Mouse (Mus musculus): ENCODE data around the gene Gm20388. TPM values are rescaled to one million over a fixed set of nuclear protein-coding genes. Genes with fewer than 3 reads are reported as not detected.
A peak's percentile ranks its signal among the peaks of the same experiment; 100 is the strongest.

Gene Gm20388
- total RNA-seq, 2 experiments from 2014 or later = 2.2 to 7.6 TPM

DNA sequence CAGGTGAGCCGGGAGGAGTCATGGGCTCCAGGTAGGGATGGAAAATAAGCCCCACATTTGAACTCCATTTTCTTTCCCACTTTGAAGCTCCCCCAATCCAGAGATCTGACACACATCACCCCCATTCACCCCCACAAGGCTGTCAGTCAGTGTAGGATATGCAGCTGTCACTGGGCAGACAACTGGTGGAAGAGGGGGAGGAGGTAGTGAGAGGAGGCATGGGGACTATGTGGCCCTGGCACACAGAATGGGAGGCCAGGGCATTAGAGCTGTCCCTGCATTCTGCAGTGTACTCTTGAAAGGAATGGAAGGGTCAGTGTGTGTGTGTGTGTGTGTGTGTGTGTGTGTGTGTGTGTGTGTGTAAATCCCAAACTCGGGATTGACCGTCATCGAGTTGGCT lies 3984.6 kb downstream of the Gm20388 start:
- no peak overlapping the region for H3K4me3 ChIP-seq

DNA sequence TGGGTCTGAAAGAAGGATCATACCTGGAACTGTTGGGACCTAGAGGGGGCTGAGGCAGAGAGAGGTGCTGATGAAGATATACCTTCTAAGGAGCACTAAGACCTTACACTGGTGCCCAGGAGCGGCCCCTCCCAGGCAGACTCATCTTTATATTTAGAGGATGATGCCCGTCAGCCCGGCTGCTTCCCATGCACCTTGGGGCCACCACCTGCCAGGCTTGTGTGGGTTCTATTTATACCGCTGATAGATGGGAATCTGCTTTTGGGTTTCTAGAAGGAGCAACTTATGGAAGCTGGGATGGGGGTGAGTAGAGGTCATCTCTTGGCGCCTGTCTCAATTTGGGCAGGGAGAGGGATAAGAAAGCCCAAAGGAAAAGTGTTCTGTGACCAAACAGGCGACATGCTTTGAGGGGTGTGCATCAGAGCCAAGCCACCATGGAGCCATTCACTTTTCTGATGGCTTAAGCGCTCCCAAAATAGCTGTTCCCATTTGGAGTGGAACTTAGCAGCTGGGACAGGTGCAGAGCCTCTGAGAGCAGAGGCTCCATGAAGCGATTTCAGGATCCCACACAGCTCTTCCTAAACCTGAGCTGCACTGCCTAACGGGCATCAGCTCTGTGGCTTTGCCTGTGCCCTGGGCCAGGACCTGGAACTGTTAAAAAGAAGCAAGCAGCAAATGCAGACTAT lies 3985.2 kb downstream of the Gm20388 start:
- H3K27ac ChIP-seq = no peak overlapping the region
- H3K4me3 ChIP-seq = no peak overlapping the region

More for the DNA sequence above, 3984.6 kb downstream of the Gm20388 start:
- no peak for TF ChIP-seq CTCF (conservative IDR thresholded peaks at IDR 0.05)
- no peak overlapping the region for H3K27ac ChIP-seq
- DNase-seq (ENCODE audit: low spot score in 2 of 2) = no peak

DNA sequence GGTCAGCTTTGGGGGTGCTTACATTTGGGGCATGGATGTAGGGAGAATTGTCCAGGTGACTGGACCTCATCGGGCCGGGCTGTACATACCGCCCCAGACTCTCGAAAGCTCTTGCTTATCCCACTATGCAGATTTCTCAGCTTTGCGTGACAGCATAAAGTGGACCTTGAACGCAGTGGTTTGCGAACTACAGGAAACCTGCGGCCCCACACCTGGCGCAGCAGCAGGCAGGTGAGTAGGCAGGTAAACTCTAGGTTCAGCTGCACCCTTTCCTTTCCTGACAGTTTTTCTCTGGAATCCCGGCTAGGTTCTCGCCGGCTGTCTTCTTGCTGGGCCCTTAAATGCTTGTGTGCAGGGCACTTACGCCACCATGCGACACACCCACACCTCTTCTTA lies 3985.7 kb downstream of the Gm20388 start:
- no peak for TF ChIP-seq CTCF (conservative IDR thresholded peaks at IDR 0.05)
- no peak overlapping the region for H3K4me3 ChIP-seq

More for the DNA sequence above, 3985.2 kb downstream of the Gm20388 start:
- TF ChIP-seq CTCF (conservative IDR thresholded peaks at IDR 0.05) = no peak
- no peak for DNase-seq (ENCODE audit: low spot score in 2 of 2)

DNA sequence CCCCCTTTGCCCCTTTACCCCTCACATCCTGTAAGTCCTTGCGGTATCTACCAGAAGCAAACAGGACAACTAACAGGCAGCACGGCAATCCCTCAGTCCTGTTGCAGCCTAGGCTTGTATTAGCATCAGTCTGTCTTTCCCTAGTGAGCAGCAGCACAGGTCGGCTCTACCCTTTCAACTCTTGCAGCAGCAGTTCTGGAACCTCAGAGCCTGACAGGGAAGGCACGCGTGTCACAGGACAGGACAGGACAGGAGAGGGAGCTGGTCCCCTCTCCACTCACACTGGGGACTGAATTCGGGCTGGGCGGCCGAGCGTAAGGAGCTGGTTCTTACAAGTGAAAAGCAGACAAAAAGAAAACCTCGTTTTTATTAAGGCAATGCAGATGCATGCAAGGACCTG lies 3986.1 kb downstream of the Gm20388 start:
- no peak overlapping the region for H3K4me3 ChIP-seq
- TF ChIP-seq CTCF (conservative IDR thresholded peaks at IDR 0.05) = no peak
- no peak for DNase-seq (ENCODE audit: low spot score in 2 of 2)
- no peak overlapping the region for H3K27ac ChIP-seq

More for the DNA sequence above, 3985.7 kb downstream of the Gm20388 start:
- H3K27ac ChIP-seq = no peak overlapping the region
- no peak for DNase-seq (ENCODE audit: low spot score in 2 of 2)

DNA sequence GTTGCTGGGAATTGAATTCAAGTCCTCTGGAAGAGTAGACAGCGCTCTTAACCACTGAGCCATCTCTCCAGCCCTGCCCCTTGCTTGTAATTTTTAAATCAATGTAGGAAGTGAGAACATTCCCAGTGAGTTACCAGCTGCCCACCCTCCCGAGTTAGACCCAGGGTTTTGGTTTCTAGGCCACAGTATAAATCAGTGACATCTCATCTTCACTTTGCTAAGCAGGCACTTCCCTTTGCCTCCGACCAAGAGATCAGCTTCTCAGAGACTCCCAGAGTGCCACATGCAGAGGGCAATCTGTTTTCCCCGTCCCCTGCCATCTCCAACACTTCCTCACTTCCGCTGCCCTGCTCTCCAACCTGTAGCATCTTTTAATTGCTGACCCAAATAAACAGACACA lies 3987.9 kb downstream of the Gm20388 start:
- Histone ChIP-seq H3K27ac (no peak overlapping the region), H3K4me3 (no peak overlapping the region)
- TF ChIP-seq CTCF (conservative IDR thresholded peaks at IDR 0.05) = no peak
- DNase-seq (ENCODE audit: low spot score in 2 of 2) = no peak

DNA sequence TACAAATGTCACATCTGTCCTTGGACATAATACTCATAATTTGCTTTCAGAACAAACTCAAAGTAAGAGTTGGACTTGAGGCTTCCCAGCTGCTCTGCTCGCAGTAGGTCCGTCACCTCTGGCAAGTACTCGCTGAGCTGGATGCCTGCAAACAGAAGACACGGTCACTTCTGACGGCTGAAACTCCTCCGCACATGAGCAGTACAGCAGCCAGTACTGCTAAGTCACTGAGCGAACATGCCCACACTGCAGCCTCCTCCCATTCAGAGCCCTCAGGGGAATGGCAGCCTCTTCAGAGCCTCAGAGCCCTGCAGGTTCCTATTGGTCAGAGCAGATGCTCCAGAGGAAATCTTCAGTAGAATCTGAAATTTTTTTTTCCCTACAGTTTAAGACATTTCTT lies 3988.7 kb downstream of the Gm20388 start:
- Histone ChIP-seq H3K27ac (no peak overlapping the region), H3K4me3 (no peak overlapping the region)
- no peak for TF ChIP-seq CTCF (conservative IDR thresholded peaks at IDR 0.05)
- no peak for DNase-seq (ENCODE audit: low spot score in 2 of 2)

DNA sequence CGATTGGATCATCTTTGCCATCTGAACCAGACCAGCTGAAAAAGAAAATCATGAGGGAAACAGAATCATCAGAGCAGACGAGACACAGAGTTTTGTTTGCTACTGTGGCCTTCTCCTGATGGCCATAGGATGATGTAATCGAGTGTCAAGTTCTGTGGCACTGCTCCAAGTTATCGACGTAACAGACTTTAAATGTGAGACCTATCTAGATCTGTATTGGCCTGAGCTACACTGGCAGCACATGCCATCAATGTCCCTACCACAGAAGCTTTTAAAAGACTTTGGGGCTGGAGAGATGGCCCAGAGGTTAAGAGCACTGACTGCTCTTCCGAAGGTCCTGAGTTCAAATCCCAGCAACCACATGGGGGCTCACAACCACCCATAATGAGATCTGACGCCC lies 3992.0 kb downstream of the Gm20388 start:
- Histone ChIP-seq H3K4me3 (no peak overlapping the region), H3K27ac (no peak overlapping the region)
- TF ChIP-seq CTCF (conservative IDR thresholded peaks at IDR 0.05) = no peak
- DNase-seq (ENCODE audit: low spot score in 2 of 2) = no peak

DNA sequence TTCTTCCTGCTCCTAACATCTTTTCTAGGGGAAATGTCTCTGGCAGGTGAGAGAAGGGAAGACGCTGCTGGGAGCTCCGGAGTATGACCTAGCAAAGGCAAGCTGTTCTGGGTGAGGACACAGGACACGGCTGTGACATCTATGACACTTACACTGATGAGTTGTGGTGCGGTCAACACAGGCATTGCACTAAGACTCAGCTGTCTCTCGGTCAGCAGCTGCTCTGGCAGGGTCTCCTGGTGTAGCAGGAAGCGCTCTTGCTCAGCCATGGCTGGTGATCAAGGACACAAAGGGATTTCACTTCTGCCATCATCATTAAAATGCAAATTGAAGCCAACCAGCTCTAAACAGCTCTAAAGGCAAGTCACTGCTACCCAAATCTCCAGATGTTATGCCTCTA lies 3997.0 kb downstream of the Gm20388 start:
- DNase-seq (ENCODE audit: low spot score in 2 of 2) = no peak
- no peak overlapping the region; the same call in 1 of the 2 replicates for H3K27ac ChIP-seq
- no peak for TF ChIP-seq CTCF (conservative IDR thresholded peaks at IDR 0.05)
- no peak overlapping the region for H3K4me3 ChIP-seq

DNA sequence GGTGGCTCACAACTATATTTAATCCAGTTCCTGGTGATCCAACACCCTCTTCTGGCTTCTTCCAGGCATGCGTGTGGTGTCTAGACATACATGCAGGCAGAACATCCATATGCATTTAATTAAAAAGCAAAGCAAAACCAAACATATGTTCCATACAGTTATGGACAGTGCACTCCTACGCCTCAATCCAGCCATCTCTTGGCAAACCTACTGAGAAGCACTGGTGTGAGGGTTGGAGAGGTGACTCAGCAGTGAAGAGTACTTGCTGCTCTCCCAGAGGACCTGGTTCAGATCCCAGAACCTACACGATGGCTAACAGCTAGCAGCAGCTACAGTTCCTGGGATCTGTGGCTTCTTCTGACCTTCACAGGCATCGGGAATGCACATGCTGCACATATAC lies 4001.6 kb downstream of the Gm20388 start:
- Histone ChIP-seq H3K4me3 (no peak overlapping the region), H3K27ac (no peak overlapping the region)
- DNase-seq (ENCODE audit: low spot score in 2 of 2) = no peak
- TF ChIP-seq CTCF (conservative IDR thresholded peaks at IDR 0.05) = 0 out of 2 replicates have a peak, but pooled peaks have one; percentile 9

DNA sequence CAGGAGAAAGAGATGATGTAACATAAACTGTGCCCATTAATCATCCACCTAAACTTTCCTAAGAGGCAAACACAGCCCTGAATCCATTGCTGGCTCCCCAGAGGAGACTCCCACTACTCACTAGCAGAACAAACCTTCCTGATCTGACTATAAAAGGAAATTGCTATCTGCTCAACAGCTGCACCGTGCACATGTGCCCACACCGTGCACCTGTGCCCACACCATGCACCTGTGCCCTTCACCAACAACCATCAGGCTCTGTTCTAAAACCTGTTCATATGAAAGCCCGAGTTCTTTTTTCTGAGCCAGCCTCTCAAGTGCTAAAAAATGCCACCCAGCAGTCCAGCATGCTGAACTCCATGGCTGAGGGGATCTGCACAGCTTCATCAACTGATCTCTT lies 4004.0 kb downstream of the Gm20388 start:
- no peak overlapping the region for H3K27ac ChIP-seq
- no peak overlapping the region for H3K4me3 ChIP-seq
- TF ChIP-seq CTCF (conservative IDR thresholded peaks at IDR 0.05) = no peak
- DNase-seq (ENCODE audit: low spot score in 2 of 2) = no peak

DNA sequence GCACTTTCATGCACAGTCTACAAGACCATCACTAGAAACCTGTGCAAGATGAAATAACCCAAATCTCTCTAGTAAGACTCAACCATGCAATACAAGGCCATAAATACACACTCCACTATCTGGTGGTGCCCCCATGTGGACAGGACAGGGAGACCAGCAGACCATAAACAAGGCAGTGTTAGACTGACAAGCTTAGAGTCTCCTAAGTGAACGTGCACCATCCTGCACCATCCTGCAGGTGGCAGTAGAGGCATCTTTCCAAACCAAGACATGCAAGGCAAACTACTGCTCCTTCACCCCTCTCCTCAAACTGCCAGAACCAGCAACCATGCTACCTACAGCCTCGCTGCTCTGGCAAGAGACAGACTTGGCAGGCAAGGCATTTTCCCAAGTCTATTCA lies 4014.1 kb downstream of the Gm20388 start:
- peak; percentile 81 to 86 for DNase-seq (ENCODE audit: low spot score in 2 of 2)
- TF ChIP-seq CTCF (conservative IDR thresholded peaks at IDR 0.05) = peak; percentile 95
- Histone ChIP-seq H3K4me3 (no peak overlapping the region), H3K27ac (no peak overlapping the region)

DNA sequence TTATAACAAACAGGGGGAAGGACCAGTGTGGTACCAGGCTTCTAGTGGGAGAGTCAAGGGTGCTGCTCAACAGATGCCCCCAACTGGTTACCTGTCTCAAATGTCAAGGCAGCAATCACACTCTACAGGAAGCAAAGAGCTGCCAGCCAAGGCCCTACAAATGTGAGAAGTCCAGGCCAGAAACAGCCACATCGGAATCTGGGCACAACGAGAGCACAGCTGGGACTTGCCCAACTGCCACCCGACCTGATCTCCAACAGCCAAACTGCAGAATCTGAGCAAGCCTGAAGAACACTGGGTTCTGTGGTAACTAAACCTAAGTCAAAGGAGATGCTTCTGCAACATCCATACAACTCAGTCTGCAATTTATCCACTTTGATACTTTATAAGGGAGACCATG lies 4015.0 kb downstream of the Gm20388 start:
- TF ChIP-seq CTCF (conservative IDR thresholded peaks at IDR 0.05) = no peak
- Histone ChIP-seq H3K4me3 (no peak overlapping the region), H3K27ac (no peak overlapping the region)
- DNase-seq (ENCODE audit: low spot score in 2 of 2) = no peak

DNA sequence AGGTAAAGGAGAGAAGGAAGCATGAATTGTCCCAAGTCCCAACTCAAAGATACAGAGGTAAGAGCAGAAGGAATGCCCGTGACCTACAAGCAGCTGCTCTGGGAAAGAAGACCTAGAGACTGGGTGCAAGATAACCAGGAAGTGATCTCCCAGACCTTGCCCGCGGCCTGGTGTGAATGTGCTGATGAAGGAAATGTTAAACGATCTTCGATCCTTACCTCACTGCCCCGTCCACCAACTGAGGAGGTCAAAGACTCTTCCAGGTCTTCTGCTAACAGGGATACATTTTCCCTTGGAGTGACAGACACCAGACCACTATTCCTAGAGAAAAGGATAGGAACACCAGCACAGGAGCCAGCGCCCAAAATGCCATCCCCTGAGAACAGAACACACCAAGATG lies 4018.4 kb downstream of the Gm20388 start:
- Histone ChIP-seq H3K27ac (no peak overlapping the region), H3K4me3 (no peak overlapping the region)
- DNase-seq (ENCODE audit: low spot score in 2 of 2) = no peak
- no peak for TF ChIP-seq CTCF (conservative IDR thresholded peaks at IDR 0.05)

DNA sequence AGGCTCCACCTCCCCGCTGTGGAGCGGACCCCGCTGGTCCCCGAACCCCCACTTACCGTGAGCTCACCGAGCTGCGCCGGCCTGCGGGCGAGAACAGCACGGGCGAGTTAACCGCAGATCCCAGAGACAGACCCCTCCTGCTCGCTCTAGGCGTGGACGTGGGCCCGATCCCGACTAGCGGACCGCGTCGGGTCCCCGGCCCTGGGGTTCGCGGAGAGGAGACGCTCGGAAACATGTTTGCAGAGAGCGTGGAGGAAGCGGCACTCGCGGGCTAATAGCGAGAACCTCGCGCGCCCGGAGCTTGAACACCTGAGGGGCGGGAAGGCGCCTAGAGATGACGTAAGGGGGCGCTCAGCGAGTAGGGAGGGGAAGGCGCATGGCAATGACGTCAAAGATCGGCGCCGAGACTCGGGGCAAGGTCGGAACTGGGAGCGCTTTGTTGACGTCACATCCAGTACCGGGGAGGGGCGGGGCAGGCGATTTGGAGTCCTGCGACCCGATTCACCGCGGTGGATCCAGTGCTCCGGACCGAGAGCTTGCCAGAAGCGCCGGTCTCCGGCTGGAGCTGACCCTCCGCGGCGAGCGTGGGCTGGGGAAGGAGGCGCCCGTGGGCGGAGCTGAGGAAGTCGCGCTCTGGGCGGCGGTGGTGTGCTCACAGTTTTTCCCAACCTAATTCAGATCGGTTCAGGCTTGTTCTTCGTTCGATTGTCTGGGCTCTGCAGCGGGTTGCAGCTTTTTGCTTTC lies 4038.5 kb downstream of the Gm20388 start, which contains the start of gene Nup133:
TSS of gene Nup133 (minus strand) at position 324 of the 744 bp plus-strand sequence.
- H3K4me3 ChIP-seq = peak within 1 kb of the TSS; percentile 91
- peak within 1 kb of the TSS; percentile 91 for H3K27ac ChIP-seq
- TF ChIP-seq CTCF (conservative IDR thresholded peaks at IDR 0.05) = no peak
- DNase-seq (ENCODE audit: low spot score in 2 of 2) = peak; percentile 99 to 100
